Mouse (Mus musculus) neutrophil, adult 5-6 weeks (primary cell): ENCODE data around the gene Epas1. TPM values are rescaled to one million over a fixed set of nuclear protein-coding genes. Genes with fewer than 3 reads are reported as not detected.

Source experiments
- ATAC-seq: fragments of 151-379, 151-347 bp; 2 replicates; pipeline ENCODE4 v1.8.0; 2017; ENCODE audit warnings: mild to moderate bottlenecking, moderate TSS enrichment; ENCODE audit not compliant: insufficient number of reproducible peaks, poor library complexity, low FRiP score, severe bottlenecking; ENCODE audit errors: extremely low read depth
- total RNA-seq: library from RNA; stranded (forward); fragments of 200-1000 nt; gene quantifications from 2 replicates; pipeline ENCODE4 v1.2.3, GENCODE M21; 2017

Gene Epas1
- total RNA-seq, 1 experiment from 2014 or later: 0.70 TPM

DNA sequence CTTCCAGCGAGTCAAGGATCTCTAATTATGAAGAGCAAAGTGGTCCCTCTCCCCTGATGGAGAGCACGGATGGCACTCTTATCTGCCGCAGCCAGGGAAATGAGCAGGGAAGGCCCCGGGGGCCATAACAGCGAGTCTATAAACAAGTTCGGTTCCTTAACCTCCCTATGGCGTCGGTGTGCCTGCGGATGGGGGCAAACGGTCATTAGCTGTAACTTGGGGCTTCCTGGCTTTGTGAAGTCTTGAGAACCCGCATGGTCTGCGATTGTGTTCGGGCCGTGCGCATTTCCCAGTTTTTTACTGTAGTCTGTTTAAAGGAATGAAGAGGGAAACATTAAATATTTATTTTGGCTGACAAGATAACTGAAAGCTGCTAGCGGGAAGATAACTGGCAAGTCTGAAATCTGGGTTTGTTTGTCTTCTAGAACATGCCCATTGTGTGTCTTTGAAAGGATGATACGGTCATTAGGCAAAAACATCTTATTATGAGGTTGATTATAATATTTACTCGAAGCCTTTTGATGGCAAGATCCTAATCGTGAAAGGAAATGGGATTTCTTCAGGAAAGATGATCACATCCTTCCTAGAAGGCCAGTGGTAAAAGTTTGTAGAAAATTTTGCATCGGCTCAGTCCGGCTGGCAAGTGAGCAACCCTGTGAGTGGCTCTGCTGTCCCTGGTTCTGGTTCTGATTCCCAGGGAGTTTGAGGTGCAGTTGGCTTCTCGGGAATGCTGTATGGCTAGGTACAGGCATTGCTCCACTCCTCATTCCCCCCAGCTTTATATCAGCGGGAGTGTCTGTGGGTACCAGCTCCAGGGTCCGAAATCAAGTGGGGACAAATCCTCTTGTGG lies 61.7 kb downstream of the Epas1 start:
- ATAC-seq: no peak

DNA sequence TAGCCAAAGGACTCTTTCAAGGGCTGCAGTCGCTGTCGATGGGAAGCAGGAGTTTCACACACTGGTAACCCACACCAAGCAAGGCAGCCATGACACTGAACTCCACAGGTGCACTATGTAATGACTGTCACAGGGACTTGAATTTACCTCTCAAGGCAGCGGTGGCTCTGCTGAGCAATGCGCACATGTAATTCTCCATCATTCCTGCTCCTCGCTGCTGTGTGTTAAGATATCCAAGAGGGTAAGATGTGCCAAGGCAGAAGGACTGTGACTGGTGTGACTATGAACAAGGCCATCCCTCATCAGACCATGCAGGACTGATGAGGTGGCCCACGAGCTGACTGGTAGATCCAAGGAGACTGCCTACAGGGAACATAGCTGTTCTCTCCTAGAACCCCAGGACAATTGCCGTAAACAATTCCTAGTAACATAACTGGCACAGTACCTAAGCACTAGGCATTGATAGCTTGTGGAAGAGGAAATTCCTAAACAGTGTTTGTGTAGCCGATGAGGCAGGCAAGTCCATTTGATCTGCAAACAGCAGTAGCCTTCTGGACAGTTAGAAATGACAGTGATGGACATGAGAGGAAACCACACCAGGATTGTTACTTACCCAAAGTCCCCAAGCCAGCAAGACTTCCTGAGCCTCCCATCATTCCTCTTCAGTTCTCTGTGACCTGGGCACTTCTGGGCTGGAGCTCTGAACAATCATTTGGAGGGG lies 68.7 kb downstream of the Epas1 start:
- ATAC-seq: no peak

DNA sequence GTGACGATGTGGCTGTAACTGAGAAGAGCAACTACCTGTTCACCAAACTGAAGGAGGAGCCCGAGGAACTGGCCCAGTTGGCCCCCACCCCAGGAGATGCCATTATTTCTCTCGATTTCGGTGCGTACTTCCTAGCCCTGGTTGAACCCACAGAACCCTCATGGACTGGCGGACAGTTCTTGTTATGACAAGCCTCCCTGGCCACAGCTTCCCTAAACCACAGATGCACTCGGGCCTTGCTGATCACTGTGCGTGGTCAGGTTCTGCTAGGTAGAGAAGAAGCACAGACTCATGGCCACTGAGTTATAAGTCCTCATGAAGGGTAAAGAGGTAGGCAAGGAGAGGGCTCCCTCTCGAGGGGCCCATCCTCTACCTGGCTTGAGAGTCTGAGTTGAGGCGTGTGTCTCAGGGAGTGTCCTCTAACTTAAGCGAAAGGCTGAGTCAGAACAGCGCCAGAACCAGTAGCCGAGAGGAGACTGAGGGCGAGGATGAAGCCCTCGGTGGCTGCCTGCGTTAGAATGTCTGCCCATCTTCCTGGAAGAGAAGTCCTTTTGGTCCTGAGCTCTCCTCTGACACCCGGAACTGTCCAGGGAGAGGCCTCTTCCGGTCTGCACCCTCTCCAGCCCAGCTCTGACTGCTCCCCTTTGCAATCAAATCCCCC lies 71.1 kb downstream of the Epas1 start:
- no peak for ATAC-seq

DNA sequence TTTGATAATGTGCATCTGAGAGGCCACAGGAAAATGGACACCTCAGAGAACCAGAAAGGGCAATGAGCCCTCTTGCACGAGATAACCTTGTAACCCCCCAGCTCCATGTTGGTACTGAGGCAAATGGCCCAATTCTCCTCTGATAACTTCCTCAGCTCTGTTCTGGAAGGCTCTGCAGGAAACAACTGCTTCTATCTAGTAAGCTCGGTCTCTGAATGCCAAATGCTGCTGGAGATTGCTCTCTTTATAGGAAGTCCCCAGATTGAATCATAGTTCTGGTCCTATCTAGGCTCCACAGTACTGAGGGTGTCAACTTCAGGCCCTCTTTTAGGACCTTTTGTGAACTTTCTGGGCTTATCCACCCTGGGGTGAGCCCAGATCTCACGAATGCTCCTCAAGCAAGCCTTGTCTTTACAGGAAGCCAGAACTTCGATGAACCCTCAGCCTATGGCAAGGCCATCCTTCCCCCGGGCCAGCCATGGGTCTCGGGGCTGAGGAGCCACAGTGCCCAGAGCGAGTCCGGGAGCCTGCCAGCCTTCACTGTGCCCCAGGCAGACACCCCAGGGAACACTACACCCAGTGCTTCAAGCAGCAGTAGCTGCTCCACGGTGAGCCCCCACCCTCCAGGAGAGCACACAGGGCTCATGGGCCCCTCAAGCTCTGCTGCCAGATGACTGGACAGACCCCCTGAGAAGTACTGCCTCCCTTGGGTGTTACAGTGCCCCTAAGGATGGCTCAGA lies 71.8 kb downstream of the Epas1 start:
- no peak for ATAC-seq

DNA sequence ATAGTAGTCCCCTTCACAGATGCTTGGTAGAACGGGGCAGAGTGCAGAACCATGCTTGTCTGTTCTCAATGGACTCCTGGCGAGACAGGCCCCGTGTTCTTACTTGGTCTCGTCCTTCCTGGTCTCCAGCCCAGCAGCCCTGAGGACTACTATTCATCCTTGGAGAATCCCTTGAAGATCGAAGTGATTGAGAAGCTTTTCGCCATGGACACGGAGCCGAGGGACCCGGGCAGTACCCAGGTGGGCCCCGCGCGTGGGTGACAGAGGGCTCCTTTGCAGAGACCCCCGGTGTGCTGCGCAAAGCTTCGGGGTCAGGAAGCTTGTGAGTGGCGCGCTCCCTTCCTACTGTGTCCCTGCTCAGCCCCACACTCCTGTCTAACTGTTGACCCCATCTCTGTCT lies 72.9 kb downstream of the Epas1 start:
- no peak for ATAC-seq

DNA sequence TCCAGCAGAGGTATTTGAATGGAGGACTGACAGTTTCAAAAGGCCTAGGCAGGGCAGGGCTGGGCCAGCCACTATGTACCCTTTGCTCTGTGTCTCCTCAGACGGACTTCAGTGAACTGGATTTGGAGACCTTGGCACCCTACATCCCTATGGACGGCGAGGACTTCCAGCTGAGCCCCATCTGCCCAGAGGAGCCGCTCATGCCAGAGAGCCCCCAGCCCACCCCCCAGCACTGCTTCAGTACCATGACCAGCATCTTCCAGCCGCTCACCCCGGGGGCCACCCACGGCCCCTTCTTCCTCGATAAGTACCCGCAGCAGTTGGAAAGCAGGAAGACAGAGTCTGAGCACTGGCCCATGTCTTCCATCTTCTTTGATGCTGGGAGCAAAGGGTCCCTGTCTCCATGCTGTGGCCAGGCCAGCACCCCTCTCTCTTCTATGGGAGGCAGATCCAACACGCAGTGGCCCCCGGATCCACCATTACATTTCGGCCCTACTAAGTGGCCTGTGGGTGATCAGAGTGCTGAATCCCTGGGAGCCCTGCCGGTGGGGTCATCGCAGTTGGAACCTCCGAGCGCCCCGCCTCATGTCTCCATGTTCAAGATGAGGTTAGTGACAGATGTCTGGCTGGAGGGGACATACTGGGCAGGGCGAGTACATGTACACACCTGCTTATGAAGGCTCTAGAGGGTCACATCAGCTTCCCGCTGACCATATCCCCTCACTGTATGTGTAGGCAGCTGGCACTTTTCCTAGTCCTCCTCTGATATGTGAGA lies 74.1 kb downstream of the Epas1 start:
- ATAC-seq: no peak

DNA sequence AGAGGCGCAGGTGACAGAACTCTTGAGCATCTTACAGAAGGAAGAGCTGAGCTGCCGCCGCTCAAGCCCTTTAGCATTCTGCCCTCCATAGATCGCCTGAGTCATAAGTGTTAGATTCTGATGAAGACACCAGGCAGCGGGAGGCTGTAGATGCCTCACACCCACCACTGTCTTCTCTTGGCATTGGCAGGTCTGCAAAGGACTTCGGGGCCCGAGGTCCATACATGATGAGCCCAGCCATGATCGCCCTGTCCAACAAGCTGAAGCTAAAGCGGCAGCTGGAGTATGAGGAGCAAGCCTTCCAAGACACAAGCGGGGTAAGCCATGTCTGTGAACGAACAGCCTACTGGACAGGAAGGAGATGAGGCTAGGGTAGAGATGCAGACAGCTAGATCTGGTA lies 75.0 kb downstream of the Epas1 start:
- ATAC-seq: no peak

DNA sequence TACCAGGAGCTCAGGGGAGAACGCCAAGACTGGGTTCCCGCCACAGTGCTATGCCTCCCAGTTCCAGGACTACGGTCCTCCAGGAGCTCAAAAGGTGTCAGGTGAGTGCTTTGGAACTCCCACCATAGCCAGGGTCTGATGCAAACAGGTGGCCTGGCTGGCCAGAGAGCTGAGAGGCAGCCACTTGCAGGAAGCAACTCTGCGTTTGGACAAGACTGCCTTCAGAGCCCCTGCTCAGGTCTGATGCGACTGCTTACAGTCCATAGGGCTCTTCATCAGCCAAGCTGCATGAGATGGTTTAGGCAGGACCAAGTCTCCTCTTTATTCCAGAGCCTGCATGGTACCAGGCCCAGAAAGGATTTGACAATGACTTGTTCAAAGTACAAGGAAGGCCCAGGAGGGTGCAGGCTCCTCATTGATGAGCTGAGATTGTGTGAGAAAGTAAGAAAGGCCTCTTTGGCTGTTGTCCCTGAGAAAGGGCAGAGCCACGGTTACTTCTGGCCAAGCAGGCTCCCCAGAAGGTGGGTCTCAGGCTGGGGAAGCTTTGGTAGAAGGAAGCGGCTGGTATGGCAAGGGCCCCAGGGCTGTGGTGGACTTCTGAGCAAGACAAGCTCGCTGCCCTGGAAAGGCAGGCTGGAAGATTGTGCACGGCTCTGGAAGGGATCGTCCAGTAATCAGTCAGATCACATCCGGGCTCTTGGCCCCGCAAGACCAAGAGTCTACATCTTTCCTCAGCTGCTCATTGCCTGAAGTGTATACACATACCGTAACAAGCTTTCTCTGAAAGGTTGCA lies 76.1 kb downstream of the Epas1 start:
- ATAC-seq: no peak

DNA sequence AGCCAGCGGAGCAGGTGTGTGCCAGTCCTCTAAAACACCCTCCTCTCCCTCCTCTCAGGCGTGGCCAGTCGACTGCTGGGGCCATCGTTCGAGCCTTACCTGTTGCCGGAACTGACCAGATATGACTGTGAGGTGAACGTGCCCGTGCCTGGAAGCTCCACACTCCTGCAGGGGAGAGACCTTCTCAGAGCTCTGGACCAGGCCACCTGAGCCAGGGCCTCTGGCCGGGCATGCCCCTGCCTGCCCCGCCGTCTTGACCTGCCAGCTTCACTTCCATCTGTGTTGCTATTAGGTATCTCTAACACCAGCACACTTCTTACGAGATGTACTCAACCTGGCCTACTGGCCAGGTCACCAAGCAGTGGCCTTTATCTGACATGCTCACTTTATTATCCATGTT lies 77.4 kb downstream of the Epas1 start:
- ATAC-seq: no peak

DNA sequence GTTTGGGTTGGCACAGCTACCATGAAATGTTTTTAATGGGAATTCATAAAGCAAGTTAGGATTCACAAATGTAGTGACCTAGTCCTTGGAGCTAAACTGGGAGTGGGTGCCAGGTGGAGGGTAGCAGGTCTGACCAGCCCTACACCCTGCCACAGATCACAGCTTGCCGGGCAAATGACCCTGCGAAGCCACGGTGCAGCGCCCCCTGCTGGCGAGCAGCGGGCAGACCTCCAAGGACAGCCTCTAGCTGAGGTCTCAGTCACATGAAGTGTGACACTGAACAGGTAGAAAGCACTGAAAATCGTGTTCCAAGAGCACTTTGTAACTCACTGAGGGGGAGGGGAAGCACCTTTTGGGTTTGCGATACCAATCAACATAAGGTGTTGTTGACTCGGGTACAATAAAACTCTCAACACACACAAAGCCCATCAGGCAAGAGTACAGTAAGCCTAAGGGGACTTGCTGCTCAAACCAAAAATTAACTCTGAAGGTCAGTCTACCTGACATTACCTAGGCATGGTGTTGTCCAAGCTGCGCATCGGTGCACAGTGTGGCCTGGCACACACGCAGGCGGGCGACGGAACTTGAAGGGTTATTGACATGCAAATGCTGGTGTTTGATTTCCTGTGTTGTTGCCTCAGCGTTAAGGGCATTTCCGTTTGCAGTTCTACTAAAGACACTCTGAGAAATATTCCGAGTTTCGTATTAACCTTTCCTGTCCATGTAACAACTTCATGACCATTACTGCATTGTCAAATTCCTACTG lies 79.2 kb downstream of the Epas1 start:
- no peak for ATAC-seq

DNA sequence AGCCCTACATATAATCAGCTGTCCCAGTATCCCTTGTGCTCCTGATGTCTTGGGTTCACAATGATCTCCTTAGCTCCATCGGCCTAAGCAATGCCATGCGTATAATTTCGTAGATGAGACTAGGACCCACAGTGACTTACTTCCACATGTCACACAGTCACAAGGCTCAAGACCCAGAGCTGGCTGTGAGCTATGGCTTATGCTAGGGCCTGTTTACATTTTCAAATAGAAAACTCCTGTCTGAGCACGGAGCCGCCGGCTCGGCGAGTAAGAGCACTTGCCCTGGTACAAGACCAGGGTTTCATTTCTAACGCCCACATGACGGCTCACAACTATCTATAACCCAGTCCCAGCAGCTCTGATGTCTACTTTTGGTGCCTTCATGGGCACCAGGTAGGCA lies 80.4 kb downstream of the Epas1 start:
- no peak for ATAC-seq

DNA sequence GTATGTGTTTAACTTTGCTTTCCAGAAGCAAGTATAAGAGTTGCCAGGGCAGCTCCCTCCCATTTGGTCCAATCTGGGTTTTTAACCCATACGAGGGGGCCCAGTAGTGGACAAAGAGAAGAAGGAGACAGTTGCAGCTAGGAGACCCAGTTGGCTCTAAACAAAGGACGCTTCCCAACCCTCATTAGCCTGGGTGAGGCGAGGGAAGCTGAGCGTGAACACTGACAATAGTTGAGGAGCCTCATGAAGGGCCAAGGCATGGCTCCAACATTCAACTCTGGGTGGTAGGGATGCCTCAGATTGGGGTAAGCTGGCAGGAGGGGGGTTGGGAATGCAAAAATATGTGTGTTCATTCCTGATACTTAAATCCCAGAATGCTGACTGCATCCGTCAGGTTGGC lies 85.8 kb downstream of the Epas1 start:
- ATAC-seq: no peak

DNA sequence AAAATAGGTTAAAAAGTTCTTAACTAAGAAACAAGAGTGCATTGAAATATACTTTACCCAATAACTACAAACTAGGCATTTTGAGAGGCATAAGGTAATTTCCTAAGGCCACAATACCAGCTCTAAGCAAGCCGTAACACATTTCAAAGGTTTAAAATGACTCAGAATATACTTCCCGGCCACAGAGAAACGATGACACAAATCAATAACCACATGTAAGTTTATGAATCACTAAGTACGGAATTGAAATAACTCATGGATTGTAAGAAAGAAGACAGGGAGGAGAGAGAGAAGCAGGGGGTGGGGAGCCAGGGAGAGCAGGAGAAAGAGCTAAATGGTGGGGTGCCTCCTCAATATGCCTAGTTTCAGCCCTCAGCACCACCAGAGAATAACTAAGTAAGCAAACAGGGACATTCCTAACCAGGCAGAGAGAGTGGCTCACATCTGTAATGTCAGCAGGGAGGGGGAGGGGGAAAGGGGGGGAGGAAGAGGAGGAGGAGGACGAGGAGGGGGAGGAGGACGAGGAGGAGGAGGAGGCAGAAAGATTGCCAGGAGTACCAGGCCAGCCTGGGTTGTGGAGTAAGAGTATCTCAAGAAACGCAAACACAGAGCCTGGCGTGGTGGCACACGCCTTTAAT lies 97.3 kb downstream of the Epas1 start:
- no peak for ATAC-seq

DNA sequence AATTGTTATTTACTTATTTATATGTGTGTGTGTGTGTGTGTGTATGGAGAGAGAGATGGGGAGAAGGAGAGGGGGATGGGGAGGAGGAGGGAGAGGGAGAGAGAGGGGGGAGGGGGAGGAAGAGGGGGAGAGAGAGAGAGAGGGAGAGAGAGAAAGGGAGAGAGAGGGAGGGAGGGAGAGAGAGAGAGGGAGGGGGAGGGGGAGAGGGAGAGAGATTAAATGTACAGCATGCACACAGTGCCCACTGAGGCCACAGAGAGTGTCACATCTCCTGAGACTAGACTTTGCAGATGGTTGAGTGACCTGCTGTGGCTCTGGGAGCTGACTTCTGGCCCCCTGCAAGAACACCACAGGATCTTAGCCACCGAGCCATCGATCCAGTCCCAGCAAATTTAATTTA lies 98.3 kb downstream of the Epas1 start:
- no peak for ATAC-seq

DNA sequence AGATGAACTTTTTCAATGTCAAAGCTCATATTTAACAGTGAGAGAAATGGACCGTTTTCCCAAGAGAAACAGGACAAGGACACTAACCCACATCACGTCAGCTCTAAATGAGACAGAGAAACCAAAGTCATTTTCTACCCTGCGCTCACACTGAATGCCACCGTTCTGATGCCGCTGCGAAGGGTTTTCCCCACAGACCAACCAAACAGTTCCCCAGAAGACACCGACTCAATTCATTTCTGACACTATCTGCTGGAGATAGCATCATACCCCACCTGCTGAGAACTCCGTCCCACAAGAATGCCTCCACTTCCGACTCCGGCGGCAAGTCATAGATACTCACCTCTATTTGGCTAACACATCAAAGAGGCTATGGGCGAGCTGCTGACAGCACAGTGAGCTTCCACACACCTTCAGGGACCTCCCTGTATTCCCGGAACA lies 99.1 kb downstream of the Epas1 start:
- ATAC-seq: no peak

DNA sequence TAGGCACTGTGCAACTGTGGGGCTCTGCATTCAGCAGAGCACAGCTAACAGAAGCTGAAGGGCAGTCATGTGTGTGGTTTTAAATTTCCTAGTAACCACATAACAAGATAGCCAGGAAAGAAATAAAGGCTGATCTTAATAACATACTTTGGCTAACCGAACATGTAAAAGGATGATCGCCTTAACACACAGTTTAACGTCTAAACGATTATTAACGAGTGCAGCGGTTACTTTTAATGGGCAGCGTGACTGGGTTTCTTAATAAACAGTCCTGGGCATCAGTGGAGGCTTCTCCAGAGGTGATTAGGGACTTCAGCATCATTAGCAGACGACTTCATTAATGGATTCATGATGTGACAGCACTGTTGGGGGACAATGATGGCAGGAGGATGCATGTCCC lies 117.1 kb downstream of the Epas1 start:
- ATAC-seq: no peak

DNA sequence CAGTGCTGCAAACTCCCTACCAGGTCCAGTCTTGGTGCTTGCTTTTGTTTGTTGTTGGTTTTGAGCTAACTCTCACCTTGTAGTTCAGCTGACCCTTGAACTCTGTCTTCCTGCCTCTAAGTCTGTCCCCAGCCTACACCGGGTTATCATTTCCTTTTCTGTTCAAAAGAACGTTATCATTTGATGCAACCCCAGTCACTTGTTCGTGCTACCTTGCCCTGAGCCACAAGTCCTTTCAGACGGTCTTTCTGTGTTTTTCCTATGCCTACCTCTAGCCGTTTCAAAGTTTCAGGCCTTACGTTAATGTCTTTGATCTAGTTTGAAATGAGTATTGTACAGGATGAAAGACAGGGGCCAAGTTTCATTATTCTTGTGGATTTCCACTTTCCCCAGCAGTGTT lies 119.1 kb downstream of the Epas1 start:
- ATAC-seq: no peak
